Mouse (Mus musculus) liver, adult 10 weeks (tissue): ENCODE data around the gene Mospd2. TPM values are rescaled to one million over a fixed set of nuclear protein-coding genes. Genes with fewer than 3 reads are reported as not detected.

Source experiments
- polyA plus RNA-seq: library from polyadenylated mRNA; stranded (reverse); fragments of 350-450 nt; fragmentation: Illumina TruSeq; extraction: RNeasy Lipid Tissue Mini Kit (QIAGEN cat#74804); gene quantifications from one replicate; pipeline ENCODE4 v1.2.3, GENCODE M21; 2014; ENCODE audit warnings: low read depth, low replicate concordance

The Mospd2 gene
- polyA plus RNA-seq, result 102 TPM

DNA sequence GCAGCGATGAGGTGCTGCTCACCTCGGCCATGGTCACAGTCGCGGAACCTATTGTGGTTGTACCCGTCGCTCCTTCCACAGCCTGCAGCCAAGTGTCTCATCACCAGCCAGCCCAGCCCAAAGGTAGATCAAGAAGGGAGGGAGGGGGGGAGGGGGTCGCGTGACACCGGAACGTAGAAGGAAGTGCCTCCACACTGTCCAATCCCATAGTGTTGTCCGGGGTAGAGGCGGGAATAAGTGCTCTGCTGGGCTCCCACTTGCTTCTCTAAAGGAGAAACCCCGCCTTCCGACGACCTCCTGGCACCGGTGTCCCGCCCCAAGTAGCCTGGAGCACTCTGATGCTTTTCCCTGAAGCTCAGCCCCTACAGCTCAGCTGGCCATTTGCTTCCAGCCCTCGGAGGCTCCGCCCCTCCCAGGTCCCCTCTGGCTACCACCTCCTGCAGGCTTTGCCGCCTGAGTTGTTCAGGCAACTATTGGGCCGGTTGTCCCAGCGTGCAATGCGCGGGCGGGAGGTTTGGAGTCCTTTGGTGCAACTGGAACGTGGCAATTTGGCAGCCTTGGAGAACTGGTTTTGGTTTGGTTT is at the start of gene Mospd2, which contains the start of gene Fancb:
Gene Mospd2 (minus strand): TSS at position 183 of the 583 bp plus-strand sequence.
Gene Fancb (plus strand): TSS at position 400 of the 583 bp plus-strand sequence.

DNA sequence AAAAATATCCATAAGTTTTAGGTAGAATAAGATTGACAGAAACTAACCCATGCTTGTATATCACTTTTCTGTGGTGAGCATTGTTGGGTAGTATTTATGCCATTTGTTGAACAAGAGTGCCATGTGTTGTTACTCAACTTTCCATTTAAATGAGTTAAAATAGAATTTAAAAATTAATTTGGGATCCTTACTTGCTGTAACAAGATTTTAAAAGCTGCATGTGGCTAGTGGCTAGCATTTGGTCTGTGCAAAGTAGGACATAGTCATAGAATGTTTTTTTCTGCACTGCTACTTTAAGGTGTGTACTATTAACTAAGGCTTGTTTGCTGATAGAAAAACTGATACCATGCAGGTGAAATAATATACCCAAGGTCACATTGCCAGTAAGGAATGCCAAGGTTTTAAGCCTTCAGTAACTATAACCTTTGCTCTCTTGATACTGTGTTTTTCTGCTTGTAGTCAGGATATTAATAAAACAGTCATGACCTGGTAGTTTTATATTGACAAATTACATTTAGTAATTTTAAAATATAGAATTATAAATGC is 24.7 kb upstream of the Mospd2 start, which contains the start of gene Gm17604:
Gene Gm17604 (minus strand): TSS at position 51 of the 546 bp plus-strand sequence.

Other genes with a start within 250 kb of the Mospd2 start
- 1.4 TPM for gene Fancb, start 217 bp upstream of the Mospd2 start, polyA plus RNA-seq
- not detected for gene Gm17604, start 24.5 kb upstream of the Mospd2 start, polyA plus RNA-seq